Mouse (Mus musculus) mammary gland, adult 2 months (tissue): ENCODE data around the gene Olfr1371. TPM values are rescaled to one million over a fixed set of nuclear protein-coding genes. Genes with fewer than 3 reads are reported as not detected.

ENCODE experiments used
- polyA plus RNA-seq: library from polyadenylated mRNA; depleted of rRNA; stranded (reverse); fragments of >200 nt; gene quantifications from 2 replicates; pipeline ENCODE4 v1.2.3, GENCODE M21; 2012; ENCODE audit warnings: low replicate concordance; rRNA removed

Gene Olfr1371
- not detected in 2 replicates for polyA plus RNA-seq

GRCm38 (mm10) chr11:52213887-52214286 is at the start of gene Olfr1371:
Gene Olfr1371, minus strand, starts transcription at chr11:52213987.

GRCm38 (mm10) chr11:52231606-52232541 is 18.1 kb upstream of the Olfr1371 start, which contains the start of gene Skp1a:
Gene Skp1a, plus strand, starts transcription at chr11:52231995.

Other genes starting within 250 kb of the Olfr1371 start
- gene Cdkn2aipnl, start 246.3 kb downstream of the Olfr1371 start, polyA plus RNA-seq = 21.1 and 27.1 TPM in 2 replicates
- gene Ube2b, start 213.2 kb downstream of the Olfr1371 start, polyA plus RNA-seq = 27.9 and 119 TPM in 2 replicates
- 1.6 and 1.9 TPM in 2 replicates for gene Cdkl3, start 209.8 kb downstream of the Olfr1371 start, polyA plus RNA-seq
- gene Ppp2ca, start 115.3 kb downstream of the Olfr1371 start, polyA plus RNA-seq = 20.0 and 44.8 TPM in 2 replicates
- not detected in 2 replicates for gene Olfr1373, start 68.5 kb downstream of the Olfr1371 start, polyA plus RNA-seq
- 9.7 and 44.8 TPM in 2 replicates for gene Skp1a, start 18.0 kb upstream of the Olfr1371 start, polyA plus RNA-seq
- gene Tcf7, start 69.0 kb upstream of the Olfr1371 start, polyA plus RNA-seq = 83.5 and 191 TPM in 2 replicates
- 48.0 and 208 TPM in 2 replicates for gene Vdac1, start 146.9 kb upstream of the Olfr1371 start, polyA plus RNA-seq
- gene 9530068E07Rik, start 182.4 kb upstream of the Olfr1371 start, polyA plus RNA-seq = 124 and 218 TPM in 2 replicates